Mouse (Mus musculus): ENCODE data around the gene Prorsd1.

Prorsd1 gene

GRCm38 (mm10) chr11:29503948-29504893 lies 10.6 kb downstream of the Prorsd1 start:
- DNase-seq (ENCODE audit: low read depth in 1 of 2, low spot score in 2 of 2): no peak

DNA sequence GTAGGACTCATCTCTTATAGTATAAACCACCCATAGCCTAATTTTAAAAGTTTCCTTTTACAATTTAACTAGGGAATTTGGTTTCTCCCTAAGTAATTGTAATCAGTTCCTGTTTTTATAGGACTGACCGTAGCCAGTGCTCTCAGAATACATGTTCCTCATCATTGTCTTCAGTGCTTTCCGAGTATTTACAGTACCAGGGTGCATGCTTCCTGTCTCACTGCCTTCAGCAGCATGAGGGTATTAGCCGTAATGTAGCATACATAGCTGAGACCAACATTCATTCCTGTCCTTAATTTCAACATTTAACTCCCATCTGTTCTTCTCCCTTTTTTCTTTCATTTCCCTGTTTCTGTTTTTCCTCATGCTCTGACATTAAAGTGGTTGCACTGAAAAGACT lies 17.9 kb downstream of the Prorsd1 start:
- no peak for DNase-seq (ENCODE audit: low read depth in 1 of 2, low spot score in 2 of 2)

GRCm38 (mm10) chr11:29493135-29493534 lies 21.7 kb downstream of the Prorsd1 start:
- DNase-seq (ENCODE audit: low read depth in 1 of 2, low spot score in 2 of 2): no peak

GRCm38 (mm10) chr11:29474676-29475075 lies 40.2 kb downstream of the Prorsd1 start:
- DNase-seq (ENCODE audit: low read depth in 1 of 2, low spot score in 2 of 2): no peak

All from monocyte, adult 2 months (primary cell).